Mouse (Mus musculus) G1E-ER4 (cell line): ENCODE data around the gene Akap13. TPM values are rescaled to one million over a fixed set of nuclear protein-coding genes. Genes with fewer than 3 reads are reported as not detected.

Experiments
- GATA1 ChIP-seq: IDR thresholded peaks from one replicate; pipeline ENCODE4 v1.8.0; 2012; ENCODE audit warnings: low read length, inconsistent platforms
- polyA plus RNA-seq: library from polyadenylated mRNA; stranded (reverse); fragments of >175 nt; gene quantifications from 2 replicates; pipeline ENCODE4 v1.2.3, GENCODE M21; 2012

The Akap13 gene
- polyA plus RNA-seq, 1 experiment = 2.8 TPM

DNA sequence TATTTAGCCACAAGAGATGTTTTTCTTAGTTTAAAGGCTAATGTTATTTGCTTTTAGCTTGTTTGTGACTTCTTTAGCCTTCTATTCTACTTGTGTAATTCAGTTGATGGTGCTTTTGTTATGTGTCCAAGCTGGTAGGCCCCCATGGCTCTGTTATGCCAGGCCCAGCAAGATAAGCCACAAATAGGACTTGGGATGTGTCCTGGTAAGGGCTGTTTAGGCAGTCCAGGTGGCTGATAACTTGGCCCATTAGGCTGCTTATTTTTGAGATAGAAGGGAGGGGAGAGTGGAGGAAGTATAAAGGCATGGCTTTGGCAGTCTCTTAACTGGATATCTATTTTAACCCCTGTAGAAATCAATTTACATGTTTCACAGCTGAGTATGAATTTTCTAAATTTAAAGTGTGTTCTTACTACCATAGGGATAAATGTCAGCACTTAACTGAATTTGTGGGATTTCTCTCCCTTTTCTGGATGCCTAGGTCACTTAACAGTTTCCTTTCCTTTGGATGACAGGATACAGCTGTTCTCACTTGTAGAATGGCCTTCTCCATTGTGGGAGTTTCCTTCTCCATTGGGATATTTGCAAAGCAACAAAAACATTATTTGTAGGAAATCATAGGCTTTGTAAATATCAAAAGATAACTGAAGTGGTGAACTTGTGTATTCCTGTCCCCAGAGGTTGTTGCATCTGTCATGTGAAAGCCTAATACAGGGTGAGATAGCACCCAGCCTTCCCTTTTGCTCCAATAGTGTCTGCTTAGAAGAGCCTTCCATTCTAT is 69.6 kb downstream of the Akap13 start:
- TF ChIP-seq GATA1 = no peak

GRCm38 (mm10) chr7:75525716-75526401 is 70.5 kb downstream of the Akap13 start:
- TF ChIP-seq GATA1 = no peak

- TF ChIP-seq GATA1 = no peak
Observed at GRCm38 (mm10) chr7:75528751-75529150, 73.4 kb downstream of the Akap13 start.

DNA sequence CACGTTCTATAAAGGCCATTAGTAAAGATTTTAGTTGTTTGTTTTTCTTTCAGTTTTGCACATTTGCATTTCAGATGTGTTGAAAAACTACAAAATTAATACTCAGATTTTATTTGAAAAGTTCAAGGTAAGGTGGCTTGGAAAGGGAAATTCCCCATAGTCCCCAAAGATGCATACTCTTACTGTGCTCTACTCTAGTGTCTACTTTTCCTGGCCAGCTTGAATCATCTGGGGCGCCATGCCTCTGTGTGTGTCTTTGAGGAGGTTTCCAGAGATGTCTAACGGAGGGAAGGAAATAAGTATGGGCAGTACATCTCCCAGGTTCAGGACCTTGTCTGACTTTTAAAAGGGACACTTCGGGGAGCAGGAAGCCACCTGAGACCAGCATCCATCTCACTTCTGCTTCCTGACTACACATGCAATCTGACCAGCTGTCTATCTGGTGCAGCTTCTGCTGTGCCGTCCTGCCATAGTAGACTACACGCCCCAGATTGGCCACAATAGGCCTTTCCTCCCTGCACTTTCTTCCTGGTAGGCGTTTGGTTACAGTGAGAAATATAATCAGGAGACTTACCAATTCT is 74.6 kb downstream of the Akap13 start:
- TF ChIP-seq GATA1 = no peak

GRCm38 (mm10) chr7:75530642-75531041 is 75.3 kb downstream of the Akap13 start:
- TF ChIP-seq GATA1 = no peak

GRCm38 (mm10) chr7:75533079-75533478 is 77.7 kb downstream of the Akap13 start:
- no peak for TF ChIP-seq GATA1

DNA sequence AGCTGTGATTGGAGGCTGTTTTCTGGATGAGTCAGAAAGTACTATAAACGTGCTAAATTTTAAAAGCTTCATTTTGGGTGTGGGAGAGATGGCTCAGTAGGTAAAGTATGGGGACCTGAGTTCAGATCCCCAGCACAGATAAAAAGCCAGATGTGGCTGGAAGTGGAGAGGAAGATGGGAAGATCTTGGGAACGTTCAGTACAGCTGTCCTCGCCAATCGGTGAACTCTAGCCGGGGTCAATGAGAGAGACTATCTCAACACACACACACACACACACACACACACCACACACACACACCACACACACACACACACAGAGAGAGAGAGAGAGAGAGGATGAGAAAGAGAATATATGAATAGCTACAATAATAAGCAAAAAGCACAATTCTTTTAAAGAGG is 81.0 kb downstream of the Akap13 start:
- TF ChIP-seq GATA1 = no peak

GRCm38 (mm10) chr7:75537567-75537966 is 82.2 kb downstream of the Akap13 start:
- TF ChIP-seq GATA1 = no peak

GRCm38 (mm10) chr7:75538513-75538912 is 83.2 kb downstream of the Akap13 start:
- no peak for TF ChIP-seq GATA1

DNA sequence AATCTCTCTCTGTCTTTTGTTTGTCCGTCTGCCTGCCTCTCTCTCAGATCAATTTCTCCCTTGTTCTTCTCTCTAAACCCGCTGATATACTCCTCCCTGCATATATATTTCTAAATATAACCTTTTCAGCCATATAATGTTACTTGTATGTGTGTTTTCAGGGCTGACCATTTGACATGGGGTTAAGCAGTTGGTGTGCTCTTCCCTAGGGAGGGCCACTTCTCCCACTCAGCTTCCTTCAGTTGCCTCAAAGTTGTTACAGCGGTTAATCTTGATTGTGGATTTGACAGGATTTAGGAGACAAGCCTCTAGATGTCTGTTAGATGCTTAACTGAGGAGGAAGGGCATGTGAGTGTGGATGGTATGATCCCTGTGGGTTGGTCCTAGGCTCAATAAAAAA is 83.8 kb downstream of the Akap13 start:
- no peak for TF ChIP-seq GATA1

GRCm38 (mm10) chr7:75549856-75550255 is 94.5 kb downstream of the Akap13 start:
- no peak for TF ChIP-seq GATA1

GRCm38 (mm10) chr7:75550791-75551336 is 95.5 kb downstream of the Akap13 start:
- no peak for TF ChIP-seq GATA1

- no peak for TF ChIP-seq GATA1
Observed at GRCm38 (mm10) chr7:75553002-75553666, 97.8 kb downstream of the Akap13 start.

- no peak for TF ChIP-seq GATA1
Observed at GRCm38 (mm10) chr7:75553667-75554045, 98.3 kb downstream of the Akap13 start.

DNA sequence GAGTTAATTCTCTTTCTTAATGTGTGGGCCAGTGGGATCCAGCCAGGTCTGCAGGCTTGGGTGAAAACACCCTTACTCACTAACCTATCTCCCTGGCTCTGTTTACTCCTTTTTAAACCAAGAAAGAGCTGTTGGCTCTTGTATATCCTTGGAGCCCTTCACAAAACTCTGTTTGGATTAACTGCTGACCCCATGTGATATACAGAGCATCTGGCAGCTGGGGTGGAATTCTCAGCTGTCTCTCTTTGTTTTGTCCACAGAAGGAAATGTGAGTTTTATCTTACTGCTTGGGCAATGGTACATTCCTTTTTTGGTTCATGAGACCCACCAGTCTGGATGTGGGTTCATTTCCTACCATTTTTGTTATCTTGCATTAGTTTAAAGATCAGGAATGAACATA is 98.7 kb downstream of the Akap13 start:
- no peak for TF ChIP-seq GATA1

- TF ChIP-seq GATA1 = no peak
Observed at GRCm38 (mm10) chr7:75555940-75556339, 100.6 kb downstream of the Akap13 start.
